Mouse (Mus musculus) kidney, embryonic 16.5 days (tissue): ENCODE data around the gene Smg9. TPM values are rescaled to one million over a fixed set of nuclear protein-coding genes. Genes with fewer than 3 reads are reported as not detected.

ENCODE experiments used
- ATAC-seq: fragments of 200-750 bp; cut with Nextera tagmentation; 2 replicates; pipeline ENCODE4 v1.8.0; 2017; ENCODE audit warnings: moderate TSS enrichment; ENCODE audit not compliant: low FRiP score, low TSS enrichment
- H3K27ac ChIP-seq: fragments of 300-500 bp; sonication (generic); 2 replicates; pipeline ENCODE4 v1.5.1; 2014; ENCODE audit warnings: low read length
- H3K27me3 ChIP-seq: fragments of 300-500 bp; sonication (generic); 2 replicates; pipeline ENCODE4 v1.6.1; 2014; ENCODE audit warnings: low read length, control low read depth, mixed read lengths; ENCODE audit not compliant: insufficient read depth
- H3K36me3 ChIP-seq: fragments of 300-500 bp; sonication (generic); 2 replicates; pipeline ENCODE4 v1.6.1; 2014; ENCODE audit warnings: low read length, control low read depth, mixed read lengths; ENCODE audit not compliant: insufficient read depth
- H3K4me1 ChIP-seq: fragments of 300-500 bp; sonication (generic); 2 replicates; pipeline ENCODE4 v1.6.1; 2014; ENCODE audit warnings: low read length, control low read depth, mixed read lengths; ENCODE audit not compliant: insufficient read depth
- H3K4me2 ChIP-seq: fragments of 300-500 bp; sonication (generic); replicated peaks from 2 replicates; pipeline ENCODE4 v1.6.1; 2014; ENCODE audit warnings: low read depth, low read length
- H3K4me3 ChIP-seq: fragments of 300-500 bp; sonication (generic); 2 replicates; pipeline ENCODE4 v1.5.1; 2014; ENCODE audit warnings: mild to moderate bottlenecking, low read length
- H3K9ac ChIP-seq: fragments of 300-500 bp; sonication (generic); replicated peaks from 2 replicates; pipeline ENCODE4 v1.6.1; 2014; ENCODE audit warnings: low read length
- H3K9me3 ChIP-seq: fragments of 300-500 bp; sonication (generic); 2 replicates; pipeline ENCODE4 v1.6.1; 2016; ENCODE audit warnings: low read length, control low read depth
- WGBS: fragments of 180-500 bp; shearing (Covaris S2); extraction: QIAGEN DNeasy Blood & Tissue Kit; methylation state at CpG from one replicate; pipeline ENCODE4 v1.1.7; 2014; 5-methylcytosine and 5-hydroxymethylcytosine counted together
- polyA plus RNA-seq: library from polyadenylated mRNA; unstranded; fragments of >200 nt; fragmentation: Nextera tagmentation; extraction: Ambion mirVana; gene quantifications from 2 replicates; pipeline ENCODE4 v1.2.1, GENCODE M21; 2015

The Smg9 gene
- polyA plus RNA-seq, 1 experiment from 2014 or later: 28.3 TPM

- no peak for ATAC-seq
- H3K4me3 ChIP-seq: no peak overlapping the region
- no peak overlapping the region for H3K27ac ChIP-seq
- H3K4me1 ChIP-seq: no peaks in the 10 kb centered on the region
- H3K36me3 ChIP-seq: no peaks in the 10 kb centered on the region
- H3K27me3 ChIP-seq: no peaks in the 10 kb centered on the region
- H3K4me2 ChIP-seq: no peak overlapping the region
- WGBS: 80% methylated on average over 7 of the region's 7 CpGs
- H3K9ac ChIP-seq: no peak overlapping the region
- no peaks in the 10 kb centered on the region for H3K9me3 ChIP-seq
Observed at GRCm38 (mm10) chr7:24446697-24447340, 47.4 kb downstream of the Smg9 start.

- WGBS: 56% methylated on average over 14 of the region's 14 CpGs
- Histone ChIP-seq H3K4me1 (no peaks in the 10 kb centered on the region), H3K27me3 (no peaks in the 10 kb centered on the region), H3K4me3 (no peak overlapping the region), H3K4me2 (no peak overlapping the region), H3K36me3 (no peaks in the 10 kb centered on the region), H3K9me3 (no peaks in the 10 kb centered on the region), H3K27ac (no peak overlapping the region), H3K9ac (no peak overlapping the region)
- no peak for ATAC-seq
Observed at GRCm38 (mm10) chr7:24448782-24449517, 49.5 kb downstream of the Smg9 start.

GRCm38 (mm10) chr7:24450585-24451017 lies 51.2 kb downstream of the Smg9 start:
- no peaks in the 10 kb centered on the region for H3K9me3 ChIP-seq
- no peak overlapping the region for H3K27ac ChIP-seq
- no peak overlapping the region for H3K4me3 ChIP-seq
- no peaks in the 10 kb centered on the region for H3K4me1 ChIP-seq
- ATAC-seq: no peak
- H3K4me2 ChIP-seq: no peak overlapping the region
- H3K36me3 ChIP-seq: no peaks in the 10 kb centered on the region
- no peaks in the 10 kb centered on the region for H3K27me3 ChIP-seq
- no peak overlapping the region for H3K9ac ChIP-seq
- 60% methylated on average over 9 of the region's 9 CpGs for WGBS

- H3K9me3 ChIP-seq: no peaks in the 10 kb centered on the region
- no peaks in the 10 kb centered on the region for H3K27me3 ChIP-seq
- whole genome bisulfite sequencing: 63% methylated on average over 9 of the region's 9 CpGs
- H3K36me3 ChIP-seq: no peaks in the 10 kb centered on the region
- no peak within 1 kb of the TSS for H3K4me3 ChIP-seq
- H3K27ac ChIP-seq: no peak within 1 kb of the TSS
- ATAC-seq: no peak
- no peak within 1 kb of the TSS for H3K4me2 ChIP-seq
- no peak within 1 kb of the TSS for H3K9ac ChIP-seq
- no peaks in the 10 kb centered on the region for H3K4me1 ChIP-seq
Observed at GRCm38 (mm10) chr7:24451855-24452311, 52.5 kb downstream of the Smg9 start, which contains the start of gene Irgc1. Gene Irgc1 (minus strand): TSS chr7:24452297.

- ATAC-seq: no peak
- no peaks in the 10 kb centered on the region for H3K36me3 ChIP-seq
- H3K9me3 ChIP-seq: no peaks in the 10 kb centered on the region
- no peaks in the 10 kb centered on the region for H3K4me1 ChIP-seq
- H3K27me3 ChIP-seq: no peaks in the 10 kb centered on the region
- no peak overlapping the region for H3K27ac ChIP-seq
- no peak overlapping the region for H3K4me3 ChIP-seq
- 83% methylated on average over 2 of the region's 2 CpGs for WGBS
- H3K9ac ChIP-seq: no peak overlapping the region
- no peak overlapping the region for H3K4me2 ChIP-seq
Observed at GRCm38 (mm10) chr7:24454199-24454598, 54.8 kb downstream of the Smg9 start.

- Histone ChIP-seq H3K9ac (no peak overlapping the region), H3K9me3 (no peaks in the 10 kb centered on the region)
Observed at GRCm38 (mm10) chr7:24455726-24456125, 56.3 kb downstream of the Smg9 start.

GRCm38 (mm10) chr7:24457726-24458370 lies 58.4 kb downstream of the Smg9 start:
- Histone ChIP-seq H3K4me2 (no peak overlapping the region), H3K27ac (no peak overlapping the region), H3K4me1 (peaks cover 12% of the 10 kb centered on the region), H3K9me3 (no peaks in the 10 kb centered on the region), H3K9ac (no peak overlapping the region), H3K27me3 (no peaks in the 10 kb centered on the region), H3K36me3 (no peaks in the 10 kb centered on the region), H3K4me3 (no peak overlapping the region)
- WGBS: 53% methylated on average over 7 of the region's 10 CpGs
- ATAC-seq: no peak

More at GRCm38 (mm10) chr7:24455726-24456125, 56.3 kb downstream of the Smg9 start:
- H3K27ac ChIP-seq: no peak overlapping the region
- no peaks in the 10 kb centered on the region for H3K27me3 ChIP-seq
- peaks cover 6% of the 10 kb centered on the region; the same call in 1 of the 2 replicates for H3K4me1 ChIP-seq
- no peaks in the 10 kb centered on the region for H3K36me3 ChIP-seq
- H3K4me3 ChIP-seq: no peak overlapping the region
- WGBS: 79% methylated on average over 5 of the region's 5 CpGs
- H3K4me2 ChIP-seq: no peak overlapping the region
- no peak for ATAC-seq

GRCm38 (mm10) chr7:24459440-24459839 lies 60.0 kb downstream of the Smg9 start:
- H3K27ac ChIP-seq: no peak overlapping the region
- 81% methylated on average over 5 of the region's 5 CpGs for WGBS
- ATAC-seq: no peak

GRCm38 (mm10) chr7:24459843-24460242 lies 60.4 kb downstream of the Smg9 start:
- Histone ChIP-seq H3K9ac (no peak overlapping the region), H3K27ac (no peak overlapping the region), H3K4me1 (peaks cover 21% of the 10 kb centered on the region), H3K4me3 (no peak overlapping the region), H3K4me2 (no peak overlapping the region), H3K27me3 (no peaks in the 10 kb centered on the region), H3K9me3 (no peaks in the 10 kb centered on the region), H3K36me3 (no peaks in the 10 kb centered on the region)
- WGBS: 38% methylated on average over 3 of the region's 3 CpGs
- ATAC-seq: no peak

More at GRCm38 (mm10) chr7:24459440-24459839, 60.0 kb downstream of the Smg9 start:
- Histone ChIP-seq H3K36me3 (no peaks in the 10 kb centered on the region), H3K9me3 (no peaks in the 10 kb centered on the region), H3K4me3 (no peak overlapping the region), H3K9ac (no peak overlapping the region), H3K27me3 (no peaks in the 10 kb centered on the region), H3K4me2 (no peak overlapping the region), H3K4me1 (peaks cover 21% of the 10 kb centered on the region)
